Mouse (Mus musculus) MEL (cell line): Measurements from ENCODE around the gene Inpp4b.

Experiments used
- CTCF ChIP-seq, 3 experiments: IDR thresholded peaks in 2 of 3; conservative IDR thresholded peaks in 1 of 3; 2 replicates each; pipeline ENCODE4 v1.5.1; 2011 to 2012; ENCODE audit warnings: low read length in 3 of 3, low read depth in 2 of 3, mild to moderate bottlenecking in 2 of 3, improper control_type of control experiment in 1 of 3, inconsistent platforms in 1 of 3, mixed read lengths in 1 of 3, moderate library complexity in 1 of 3; ENCODE audit not compliant: control insufficient read depth in 1 of 3, insufficient read depth in 1 of 3, poor library complexity in 1 of 3, severe bottlenecking in 1 of 3
- EP300 ChIP-seq, 2 experiments: IDR thresholded peaks; 2 replicates each; pipeline ENCODE4 v1.6.1; 2011; ENCODE audit warnings: improper control_type of control experiment in 2 of 2, low read length in 2 of 2, low read depth in 1 of 2, mild to moderate bottlenecking in 1 of 2
- GATA1 ChIP-seq: IDR thresholded peaks from 2 replicates; pipeline ENCODE4 v1.6.1; 2011; ENCODE audit warnings: low read depth, low read length, improper control_type of control experiment
- POLR2A ChIP-seq, 2 experiments: IDR thresholded peaks; 2 replicates each; pipeline ENCODE4 v1.6.1; 2011 to 2012; ENCODE audit warnings: low read length in 2 of 2, mild to moderate bottlenecking in 2 of 2, control low read depth in 1 of 2, improper control_type of control experiment in 1 of 2, low read depth in 1 of 2, moderate library complexity in 1 of 2; ENCODE audit not compliant: control insufficient read depth in 1 of 2, insufficient read depth in 1 of 2, poor library complexity in 1 of 2

DNA sequence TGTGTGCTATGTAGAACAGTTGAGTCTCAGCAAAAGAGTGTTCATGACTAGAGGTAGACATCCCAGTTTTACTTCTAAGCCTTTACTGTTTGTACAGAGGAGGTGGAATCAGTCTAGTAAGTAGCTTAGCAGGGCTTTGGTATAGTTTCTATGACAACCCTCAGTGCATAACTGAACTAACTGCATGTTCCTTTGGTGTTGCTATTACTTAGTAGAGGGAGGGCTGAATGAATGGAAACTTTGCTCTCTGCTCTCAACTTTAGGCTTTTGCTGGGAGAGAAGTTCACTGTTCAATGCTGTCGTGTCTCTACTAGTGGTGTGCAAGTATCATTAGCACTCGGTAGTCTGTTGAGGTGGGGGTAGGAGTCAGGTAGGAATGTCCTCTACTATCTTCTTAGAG lies 393.3 kb downstream of the Inpp4b start:
- TF ChIP-seq POLR2A (IDR thresholded peaks at IDR 0.05; ENCODE audit: control insufficient read depth in 1 of 2, insufficient read depth in 1 of 2, low read depth in 1 of 2, low read length in 2 of 2, poor library complexity in 1 of 2) (no peak), CTCF (IDR thresholded peaks at IDR 0.05 in 2 of 3, conservative IDR thresholded peaks at IDR 0.05 in 1 of 3; ENCODE audit: control insufficient read depth in 1 of 3, insufficient read depth in 1 of 3, low read depth in 2 of 3, low read length in 3 of 3, poor library complexity in 1 of 3, severe bottlenecking in 1 of 3) (no peak), EP300 (IDR thresholded peaks at IDR 0.05; ENCODE audit: low read depth in 1 of 2, low read length in 2 of 2) (no peak), GATA1 (no peak)
